Mouse (Mus musculus): ENCODE measurements around the gene Hrct1. TPM values are rescaled to one million over a fixed set of nuclear protein-coding genes. Genes with fewer than 3 reads are reported as not detected.

Gene Hrct1
- total and polyA plus RNA-seq, 2 experiments from 2014 or later, result 1.0 to 1.7 TPM

DNA sequence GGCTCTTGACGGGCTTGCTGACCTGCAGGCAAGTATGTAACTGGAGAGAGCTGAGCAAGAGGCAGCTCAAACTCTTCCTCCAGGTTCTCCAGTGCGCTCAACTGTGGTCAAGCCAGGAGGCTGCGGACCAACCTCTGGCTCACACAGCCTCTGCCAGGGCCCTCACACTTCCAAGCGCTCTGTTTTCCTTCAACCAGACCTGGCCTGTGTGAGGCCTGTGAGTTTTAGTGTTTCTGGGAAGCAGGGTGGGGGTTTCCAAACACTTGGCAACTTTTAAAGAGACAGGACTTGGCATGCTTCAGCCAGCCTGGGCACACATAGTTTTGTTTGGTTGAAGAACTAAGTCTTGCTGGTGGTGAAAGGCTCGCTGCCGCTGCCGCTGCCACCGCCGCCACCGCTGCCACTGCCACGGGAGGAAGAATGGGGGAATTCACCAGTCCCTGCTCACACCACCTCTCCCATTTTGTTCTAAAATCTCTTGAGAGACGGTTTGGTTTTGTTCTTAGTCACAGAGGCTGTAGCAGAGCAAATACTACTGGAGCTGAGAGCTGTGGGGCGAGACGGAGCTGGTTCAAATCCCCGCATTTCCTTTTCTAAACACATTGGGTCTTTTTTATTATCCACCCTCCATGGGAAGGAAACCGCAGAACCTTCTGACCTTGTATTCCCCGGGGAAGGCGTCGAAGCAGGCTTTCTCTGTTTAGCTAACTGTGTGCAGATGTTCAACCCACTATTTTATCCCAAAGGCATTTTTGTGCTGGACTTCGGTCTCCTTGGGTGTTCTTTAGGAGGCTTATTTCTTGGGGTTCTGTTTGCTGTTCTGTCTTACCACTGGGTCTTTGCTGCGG is 32.8 kb downstream of the Hrct1 start:
- H3K27ac ChIP-seq (ENCODE audit: low read depth, low read length), result no peak overlapping the region
- peak; percentile 42; the same call in 1 of the 2 replicates for ATAC-seq
- no peak for TF ChIP-seq CTCF (IDR thresholded peaks at IDR 0.05; ENCODE audit: low read depth)
- no peaks in the 10 kb centered on the region for H3K4me1 ChIP-seq (ENCODE audit: insufficient read depth)
- no peak overlapping the region for H3K4me2 ChIP-seq (ENCODE audit: low read depth)
- peak; percentile 52 for DNase-seq
- H3K4me3 ChIP-seq (ENCODE audit: low read depth, low read length), result no peak overlapping the region
- H3K27me3 ChIP-seq (ENCODE audit: insufficient read depth, low read length), result no peaks in the 10 kb centered on the region
- no peaks in the 10 kb centered on the region for H3K36me3 ChIP-seq (ENCODE audit: insufficient read depth)
- no peaks in the 10 kb centered on the region for H3K9me3 ChIP-seq (ENCODE audit: low read length)
- 71% methylated on average over 21 of the region's 21 CpGs for WGBS
- no peak overlapping the region for H3K9ac ChIP-seq

DNA sequence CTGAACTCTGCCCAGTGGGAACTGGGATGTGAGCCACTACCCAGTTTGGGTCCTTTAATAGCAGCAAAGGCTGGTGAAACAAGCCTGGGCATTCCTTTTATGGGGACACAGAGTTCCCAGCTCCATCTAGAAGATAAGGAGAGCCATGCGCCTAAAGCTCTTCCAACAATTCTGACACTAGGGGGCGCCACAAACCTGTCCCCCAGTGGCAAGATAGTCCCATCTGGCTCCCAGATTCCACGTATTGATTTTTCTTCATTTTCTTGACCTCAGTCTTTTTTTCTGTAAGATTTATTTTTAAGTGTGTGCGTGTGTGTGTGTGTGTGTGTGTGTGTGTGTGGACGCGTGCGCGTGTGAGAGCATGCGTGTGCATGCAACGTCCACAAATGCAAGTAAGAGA is 33.5 kb downstream of the Hrct1 start:
- Histone ChIP-seq H3K9ac (no peak overlapping the region), H3K27me3 (ENCODE audit: insufficient read depth, low read length) (no peaks in the 10 kb centered on the region), H3K4me2 (ENCODE audit: low read depth) (no peak overlapping the region), H3K9me3 (ENCODE audit: low read length) (no peaks in the 10 kb centered on the region), H3K4me3 (ENCODE audit: low read depth, low read length) (no peak overlapping the region), H3K36me3 (ENCODE audit: insufficient read depth) (no peaks in the 10 kb centered on the region), H3K27ac (ENCODE audit: low read depth, low read length) (no peak overlapping the region), H3K4me1 (ENCODE audit: insufficient read depth) (no peaks in the 10 kb centered on the region)
- WGBS, result 81% methylated on average over 10 of the region's 10 CpGs
- ATAC-seq (no peak), DNase-seq (no peak)
- TF ChIP-seq CTCF (IDR thresholded peaks at IDR 0.05; ENCODE audit: low read depth), result peak; percentile 37; the same call in 1 of the 2 replicates

DNA sequence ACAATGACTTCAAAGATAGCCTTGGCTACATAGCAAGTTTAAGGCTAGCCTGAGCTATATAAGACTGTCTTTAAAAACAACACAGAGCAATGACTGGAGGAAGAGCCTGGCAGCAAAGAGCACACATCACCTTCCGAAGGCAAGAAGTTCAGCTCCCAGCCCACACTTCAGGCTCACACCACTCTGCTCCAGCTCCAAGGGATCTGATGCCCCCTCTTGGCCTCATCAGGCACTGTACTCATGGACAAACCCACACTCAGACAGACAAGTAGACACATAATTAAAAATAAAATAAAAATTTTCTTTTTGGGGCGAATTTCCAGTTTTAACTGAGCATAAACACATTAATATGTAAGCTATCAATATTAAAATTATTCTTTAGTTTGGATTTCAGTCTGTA is 34.3 kb downstream of the Hrct1 start:
- Histone ChIP-seq H3K4me2 (ENCODE audit: low read depth) (no peak overlapping the region), H3K27me3 (ENCODE audit: insufficient read depth, low read length) (no peaks in the 10 kb centered on the region), H3K36me3 (ENCODE audit: insufficient read depth) (no peaks in the 10 kb centered on the region), H3K9me3 (ENCODE audit: low read length) (no peaks in the 10 kb centered on the region), H3K27ac (ENCODE audit: low read depth, low read length) (no peak overlapping the region), H3K9ac (no peak overlapping the region), H3K4me3 (ENCODE audit: low read depth, low read length) (no peak overlapping the region), H3K4me1 (ENCODE audit: insufficient read depth) (no peaks in the 10 kb centered on the region)
- WGBS, result 79% methylated on average over 2 of the region's 2 CpGs
- ATAC-seq, result no peak
- DNase-seq, result no peak
- no peak for TF ChIP-seq CTCF (IDR thresholded peaks at IDR 0.05; ENCODE audit: low read depth)

- DNase-seq (peak; percentile 79), ATAC-seq (peak; percentile 60; the same call in 1 of the 2 replicates)
- H3K27ac ChIP-seq (ENCODE audit: low read depth, low read length), result no peak overlapping the region
- H3K4me1 ChIP-seq (ENCODE audit: insufficient read depth), result no peaks in the 10 kb centered on the region
- no peaks in the 10 kb centered on the region for H3K9me3 ChIP-seq (ENCODE audit: low read length)
- no peak overlapping the region for H3K9ac ChIP-seq
- no peaks in the 10 kb centered on the region for H3K27me3 ChIP-seq (ENCODE audit: insufficient read depth, low read length)
- H3K4me3 ChIP-seq (ENCODE audit: low read depth, low read length), result no peak overlapping the region
- peak; percentile 84 for TF ChIP-seq CTCF (IDR thresholded peaks at IDR 0.05; ENCODE audit: low read depth)
- 20% methylated on average over 7 of the region's 7 CpGs for WGBS
- no peaks in the 10 kb centered on the region for H3K36me3 ChIP-seq (ENCODE audit: insufficient read depth)
- no peak overlapping the region for H3K4me2 ChIP-seq (ENCODE audit: low read depth)
Measured at GRCm38 (mm10) chr4:43763410-43763809, 36.4 kb downstream of the Hrct1 start.

GRCm38 (mm10) chr4:43768341-43768740 is 41.4 kb downstream of the Hrct1 start:
- Histone ChIP-seq H3K9ac (no peak overlapping the region), H3K9me3 (ENCODE audit: low read length) (no peaks in the 10 kb centered on the region), H3K27me3 (ENCODE audit: insufficient read depth, low read length) (no peaks in the 10 kb centered on the region), H3K4me1 (ENCODE audit: insufficient read depth) (no peaks in the 10 kb centered on the region), H3K4me2 (ENCODE audit: low read depth) (no peak overlapping the region), H3K4me3 (ENCODE audit: low read depth, low read length) (no peak overlapping the region), H3K36me3 (ENCODE audit: insufficient read depth) (no peaks in the 10 kb centered on the region), H3K27ac (ENCODE audit: low read depth, low read length) (no peak overlapping the region)
- 82% methylated on average over 5 of the region's 5 CpGs for WGBS
- DNase-seq (no peak), ATAC-seq (no peak)
- no peak for TF ChIP-seq CTCF (IDR thresholded peaks at IDR 0.05; ENCODE audit: low read depth)

DNA sequence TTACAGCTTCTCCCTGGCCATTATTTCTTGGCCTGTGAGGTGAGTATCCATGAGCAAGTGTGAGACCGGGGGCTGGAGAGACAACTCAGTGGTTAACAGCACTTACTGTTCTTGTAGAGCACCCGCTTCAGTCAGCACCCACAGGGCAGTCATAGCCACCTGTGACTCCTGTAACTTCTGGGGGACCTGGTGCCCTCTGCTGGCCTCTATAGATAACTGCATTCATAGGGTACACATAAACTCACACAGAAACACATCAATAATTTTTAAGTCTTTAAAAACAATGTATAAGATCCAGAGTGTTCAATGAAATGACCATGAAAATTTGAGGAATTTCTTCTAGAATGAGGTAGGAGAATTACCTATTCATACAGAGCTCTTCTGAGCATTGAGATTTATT is 42.4 kb downstream of the Hrct1 start:
- H3K27ac ChIP-seq (ENCODE audit: low read depth, low read length), result no peak overlapping the region
- H3K36me3 ChIP-seq (ENCODE audit: insufficient read depth), result no peaks in the 10 kb centered on the region
- no peak overlapping the region for H3K4me3 ChIP-seq (ENCODE audit: low read depth, low read length)
- H3K9me3 ChIP-seq (ENCODE audit: low read length), result no peaks in the 10 kb centered on the region
- 94% methylated on average over 2 of the region's 2 CpGs for WGBS
- no peak for ATAC-seq
- TF ChIP-seq CTCF (IDR thresholded peaks at IDR 0.05; ENCODE audit: low read depth), result no peak
- H3K27me3 ChIP-seq (ENCODE audit: insufficient read depth, low read length), result no peaks in the 10 kb centered on the region
- H3K9ac ChIP-seq, result no peak overlapping the region
- H3K4me2 ChIP-seq (ENCODE audit: low read depth), result no peak overlapping the region
- H3K4me1 ChIP-seq (ENCODE audit: insufficient read depth), result no peaks in the 10 kb centered on the region
- DNase-seq, result no peak

DNA sequence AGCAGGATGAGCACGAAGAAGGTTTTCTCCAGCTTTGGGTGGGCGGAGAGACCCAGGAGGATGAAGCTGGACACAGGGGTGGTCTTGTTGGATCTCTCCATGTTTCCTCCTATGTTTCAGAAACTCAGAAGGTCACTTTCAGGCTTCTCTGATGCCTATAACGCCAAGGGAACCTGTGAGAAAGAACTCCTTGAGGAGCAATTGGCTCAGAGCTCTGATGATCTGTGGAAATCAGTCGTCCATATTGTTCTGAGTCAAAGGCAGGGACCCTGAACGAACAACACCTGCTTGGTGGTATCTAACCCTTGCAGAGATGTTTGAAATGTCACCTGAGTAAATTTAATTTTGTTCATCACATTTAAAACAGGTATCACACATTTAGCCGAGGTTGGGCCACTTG is 43.9 kb downstream of the Hrct1 start, which contains the start of gene Olfr159:
Olfr159 (minus strand) TSS at position 101 of the 400 bp plus-strand sequence.
- Histone ChIP-seq H3K4me3 (ENCODE audit: low read depth, low read length) (no peak within 1 kb of the TSS), H3K4me2 (ENCODE audit: low read depth) (no peak within 1 kb of the TSS), H3K4me1 (ENCODE audit: insufficient read depth) (no peaks in the 10 kb centered on the region), H3K9me3 (ENCODE audit: low read length) (no peaks in the 10 kb centered on the region), H3K36me3 (ENCODE audit: insufficient read depth) (no peaks in the 10 kb centered on the region), H3K9ac (no peak within 1 kb of the TSS), H3K27ac (ENCODE audit: low read depth, low read length) (no peak within 1 kb of the TSS), H3K27me3 (ENCODE audit: insufficient read depth, low read length) (no peaks in the 10 kb centered on the region)
- TF ChIP-seq CTCF (IDR thresholded peaks at IDR 0.05; ENCODE audit: low read depth), result no peak
- ATAC-seq (no peak), DNase-seq (no peak)
- 85% methylated on average over 6 of the region's 6 CpGs for WGBS
